Mouse (Mus musculus): ENCODE results near the gene Clrn2. TPM values are rescaled to one million over a fixed set of nuclear protein-coding genes. Genes with fewer than 3 reads are reported as not detected.

Clrn2 gene
- polyA plus RNA-seq, 1 experiment from 2014 or later = not detected

- Histone ChIP-seq H3K36me3 (replicated peaks; ENCODE audit: insufficient read depth, low read length) (no peaks in the 10 kb centered on the region), H3K27ac (ENCODE audit: low read depth) (peak overlapping the region; percentile 98), H3K27me3 (ENCODE audit: insufficient read depth, low read length) (no peaks in the 10 kb centered on the region), H3K4me3 (ENCODE audit: low read depth, low read length) (peak overlapping the region; percentile 69), H3K9ac (replicated peaks) (peak overlapping the region; percentile 79), H3K4me1 (ENCODE audit: insufficient read depth) (peaks cover 10% of the 10 kb centered on the region), H3K4me2 (ENCODE audit: low read depth, low read length) (peak overlapping the region; percentile 88), H3K9me3 (ENCODE audit: low read length) (no peaks in the 10 kb centered on the region)
- TF ChIP-seq EP300 (IDR thresholded peaks at IDR 0.05; ENCODE audit: low read depth) = no peak
- TF ChIP-seq CTCF (IDR thresholded peaks at IDR 0.05; ENCODE audit: low read depth) = no peak
- DNase-seq (no peak), ATAC-seq (no peak)
- WGBS (ENCODE audit: insufficient replicate concordance) = 52% methylated on average over 5 of the region's 5 CpGs
Measured at GRCm38 (mm10) chr5:45448676-45449075, 4.9 kb upstream of the Clrn2 start.

- Histone ChIP-seq H3K4me3 (ENCODE audit: low read depth, low read length) (peak overlapping the region; percentile 69), H3K9me3 (ENCODE audit: low read length) (no peaks in the 10 kb centered on the region), H3K4me2 (ENCODE audit: low read depth, low read length) (peak overlapping the region; percentile 88), H3K27me3 (ENCODE audit: insufficient read depth, low read length) (no peaks in the 10 kb centered on the region), H3K36me3 (replicated peaks; ENCODE audit: insufficient read depth, low read length) (no peaks in the 10 kb centered on the region), H3K9ac (replicated peaks) (peak overlapping the region; percentile 79), H3K27ac (ENCODE audit: low read depth) (peak overlapping the region; percentile 98), H3K4me1 (ENCODE audit: insufficient read depth) (peaks cover 10% of the 10 kb centered on the region)
- DNase-seq = peak; percentile 26
- no peak for TF ChIP-seq EP300 (IDR thresholded peaks at IDR 0.05; ENCODE audit: low read depth)
- no peak for TF ChIP-seq CTCF (IDR thresholded peaks at IDR 0.05; ENCODE audit: low read depth)
- no peak for ATAC-seq
- 1% methylated on average over 8 of the region's 8 CpGs for WGBS (ENCODE audit: insufficient replicate concordance)
Measured at GRCm38 (mm10) chr5:45449206-45449605, 4.3 kb upstream of the Clrn2 start.

GRCm38 (mm10) chr5:45449831-45450716 is 3.5 kb upstream of the Clrn2 start, which contains the start of gene Qdpr:
Gene Qdpr (minus strand): TSS chr5:45450236.
- H3K36me3 ChIP-seq (replicated peaks; ENCODE audit: insufficient read depth, low read length) = no peaks in the 10 kb centered on the region
- no peaks in the 10 kb centered on the region for H3K27me3 ChIP-seq (ENCODE audit: insufficient read depth, low read length)
- peak; percentile 100 for DNase-seq
- peak within 1 kb of the TSS; percentile 88 for H3K4me2 ChIP-seq (ENCODE audit: low read depth, low read length)
- TF ChIP-seq EP300 (IDR thresholded peaks at IDR 0.05; ENCODE audit: low read depth) (peak; percentile 19), CTCF (IDR thresholded peaks at IDR 0.05; ENCODE audit: low read depth) (peak; percentile 13; the same call in 1 of the 2 replicates)
- H3K4me1 ChIP-seq (ENCODE audit: insufficient read depth) = peaks cover 10% of the 10 kb centered on the region
- peak; percentile 97 for ATAC-seq
- peak within 1 kb of the TSS; percentile 69 for H3K4me3 ChIP-seq (ENCODE audit: low read depth, low read length)
- no peaks in the 10 kb centered on the region for H3K9me3 ChIP-seq (ENCODE audit: low read length)
- peak within 1 kb of the TSS; percentile 98 for H3K27ac ChIP-seq (ENCODE audit: low read depth)
- under 1% methylated on average over 70 of the region's 70 CpGs for WGBS (ENCODE audit: insufficient replicate concordance)
- H3K9ac ChIP-seq (replicated peaks) = peak within 1 kb of the TSS; percentile 79

GRCm38 (mm10) chr5:45454456-45454855 is 905 bp downstream of the Clrn2 start:
- Histone ChIP-seq H3K4me1 (ENCODE audit: insufficient read depth) (no peaks in the 10 kb centered on the region; the same call in none of the 2 replicates), H3K9me3 (ENCODE audit: low read length) (no peaks in the 10 kb centered on the region), H3K27ac (ENCODE audit: low read depth) (no peak overlapping the region), H3K36me3 (replicated peaks; ENCODE audit: insufficient read depth, low read length) (no peaks in the 10 kb centered on the region), H3K4me2 (ENCODE audit: low read depth, low read length) (no peak overlapping the region), H3K9ac (replicated peaks) (no peak overlapping the region), H3K27me3 (ENCODE audit: insufficient read depth, low read length) (no peaks in the 10 kb centered on the region), H3K4me3 (ENCODE audit: low read depth, low read length) (no peak overlapping the region)
- 47% methylated on average over 9 of the region's 9 CpGs for WGBS (ENCODE audit: insufficient replicate concordance)
- TF ChIP-seq CTCF (IDR thresholded peaks at IDR 0.05; ENCODE audit: low read depth) = no peak
- TF ChIP-seq EP300 (IDR thresholded peaks at IDR 0.05; ENCODE audit: low read depth) = no peak
- no peak for ATAC-seq
- no peak for DNase-seq

GRCm38 (mm10) chr5:45472880-45473450 is 19.4 kb downstream of the Clrn2 start:
- Histone ChIP-seq H3K9me3 (ENCODE audit: low read length) (no peaks in the 10 kb centered on the region), H3K4me2 (ENCODE audit: low read depth, low read length) (no peak overlapping the region), H3K4me1 (ENCODE audit: insufficient read depth) (peaks cover 3% of the 10 kb centered on the region; the same call in 1 of the 2 replicates), H3K36me3 (replicated peaks; ENCODE audit: insufficient read depth, low read length) (no peaks in the 10 kb centered on the region), H3K27ac (ENCODE audit: low read depth) (no peak overlapping the region), H3K27me3 (ENCODE audit: insufficient read depth, low read length) (0 out of 2 replicates have a peak, but pooled peaks cover 2% of the 10 kb centered on the region), H3K4me3 (ENCODE audit: low read depth, low read length) (no peak overlapping the region), H3K9ac (replicated peaks) (no peak overlapping the region)
- ATAC-seq (no peak), DNase-seq (no peak)
- WGBS (ENCODE audit: insufficient replicate concordance) = 29% methylated on average over 7 of the region's 7 CpGs
- TF ChIP-seq EP300 (IDR thresholded peaks at IDR 0.05; ENCODE audit: low read depth) = no peak
- no peak for TF ChIP-seq CTCF (IDR thresholded peaks at IDR 0.05; ENCODE audit: low read depth)

- ATAC-seq (no peak), DNase-seq (no peak)
- TF ChIP-seq EP300 (IDR thresholded peaks at IDR 0.05; ENCODE audit: low read depth) (no peak), CTCF (IDR thresholded peaks at IDR 0.05; ENCODE audit: low read depth) (no peak)
- WGBS (ENCODE audit: insufficient replicate concordance) = 88% methylated on average over 1 of the region's 1 CpGs
- H3K4me3 ChIP-seq (ENCODE audit: low read depth, low read length) = no peak overlapping the region
- no peaks in the 10 kb centered on the region for H3K36me3 ChIP-seq (replicated peaks; ENCODE audit: insufficient read depth, low read length)
- 0 out of 2 replicates have a peak, but pooled peaks cover 2% of the 10 kb centered on the region for H3K27me3 ChIP-seq (ENCODE audit: insufficient read depth, low read length)
- no peak overlapping the region for H3K27ac ChIP-seq (ENCODE audit: low read depth)
- H3K9ac ChIP-seq (replicated peaks) = no peak overlapping the region
- H3K4me1 ChIP-seq (ENCODE audit: insufficient read depth) = peaks cover 3% of the 10 kb centered on the region; the same call in 1 of the 2 replicates
- no peaks in the 10 kb centered on the region for H3K9me3 ChIP-seq (ENCODE audit: low read length)
- H3K4me2 ChIP-seq (ENCODE audit: low read depth, low read length) = no peak overlapping the region
Measured at GRCm38 (mm10) chr5:45473521-45473920, 20.0 kb downstream of the Clrn2 start.
